Mouse (Mus musculus) liver, postnatal 0 days (tissue): ENCODE results near the gene Lgi1.

Experiments used
- CTCF ChIP-seq: sonication (generic); IDR thresholded peaks from 2 replicates; pipeline ENCODE4 v1.5.1; 2016; ENCODE audit warnings: antibody characterized with exemption, low read depth
- EP300 ChIP-seq: IDR thresholded peaks from 2 replicates; pipeline ENCODE4 v1.6.1; 2016; ENCODE audit warnings: antibody characterized with exemption, low read depth, mild to moderate bottlenecking

DNA sequence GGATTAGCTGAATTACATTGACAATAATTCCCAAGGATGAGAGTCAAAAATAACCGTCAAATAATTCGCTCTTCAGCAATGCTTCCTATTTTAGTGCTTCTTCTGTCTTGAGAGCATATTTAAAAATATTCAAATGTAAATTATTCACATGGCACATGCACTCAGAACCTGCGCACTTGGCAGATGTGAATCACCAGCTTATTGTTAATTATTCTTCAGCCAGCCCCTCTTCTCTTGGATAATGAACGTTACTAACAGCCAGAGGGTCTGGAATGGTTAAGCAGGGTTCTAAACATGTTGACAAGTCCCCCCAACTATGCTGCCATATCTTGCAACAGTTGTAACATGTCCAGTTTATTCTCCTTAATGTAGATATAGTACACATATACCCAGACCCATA is 11.9 kb downstream of the Lgi1 start:
- no peak for TF ChIP-seq CTCF
- TF ChIP-seq EP300, result no peak
